Mouse (Mus musculus): ENCODE data around the gene A630001G21Rik. TPM values are rescaled to one million over a fixed set of nuclear protein-coding genes. Genes with fewer than 3 reads are reported as not detected.

Gene A630001G21Rik
- polyA plus RNA-seq (2015; fragmentation: Nextera tagmentation; extraction: Ambion mirVana), result 0.63 and 1.2 TPM in 2 replicates

DNA sequence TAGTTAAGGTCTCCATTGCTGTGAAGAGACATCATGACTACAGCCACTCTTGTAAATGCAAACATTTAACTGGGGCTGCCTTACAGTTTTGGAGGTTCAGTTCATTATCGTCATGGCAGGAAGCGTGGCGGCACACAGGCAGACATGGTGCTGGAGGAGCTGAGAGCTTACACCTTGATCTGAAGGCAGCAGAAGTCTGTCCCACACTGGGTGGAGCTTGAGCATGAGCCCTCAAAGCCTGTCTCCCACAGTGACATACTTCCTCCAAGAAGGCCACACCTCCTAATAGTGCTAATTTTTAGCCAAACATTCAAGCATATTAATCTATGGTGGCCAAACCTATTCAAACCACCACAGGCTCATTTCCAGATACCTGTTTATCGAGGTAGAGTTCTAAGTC lies at the start of gene A630001G21Rik:
Gene A630001G21Rik (minus strand): TSS at position 208 of the 400 bp plus-strand sequence.

DNA sequence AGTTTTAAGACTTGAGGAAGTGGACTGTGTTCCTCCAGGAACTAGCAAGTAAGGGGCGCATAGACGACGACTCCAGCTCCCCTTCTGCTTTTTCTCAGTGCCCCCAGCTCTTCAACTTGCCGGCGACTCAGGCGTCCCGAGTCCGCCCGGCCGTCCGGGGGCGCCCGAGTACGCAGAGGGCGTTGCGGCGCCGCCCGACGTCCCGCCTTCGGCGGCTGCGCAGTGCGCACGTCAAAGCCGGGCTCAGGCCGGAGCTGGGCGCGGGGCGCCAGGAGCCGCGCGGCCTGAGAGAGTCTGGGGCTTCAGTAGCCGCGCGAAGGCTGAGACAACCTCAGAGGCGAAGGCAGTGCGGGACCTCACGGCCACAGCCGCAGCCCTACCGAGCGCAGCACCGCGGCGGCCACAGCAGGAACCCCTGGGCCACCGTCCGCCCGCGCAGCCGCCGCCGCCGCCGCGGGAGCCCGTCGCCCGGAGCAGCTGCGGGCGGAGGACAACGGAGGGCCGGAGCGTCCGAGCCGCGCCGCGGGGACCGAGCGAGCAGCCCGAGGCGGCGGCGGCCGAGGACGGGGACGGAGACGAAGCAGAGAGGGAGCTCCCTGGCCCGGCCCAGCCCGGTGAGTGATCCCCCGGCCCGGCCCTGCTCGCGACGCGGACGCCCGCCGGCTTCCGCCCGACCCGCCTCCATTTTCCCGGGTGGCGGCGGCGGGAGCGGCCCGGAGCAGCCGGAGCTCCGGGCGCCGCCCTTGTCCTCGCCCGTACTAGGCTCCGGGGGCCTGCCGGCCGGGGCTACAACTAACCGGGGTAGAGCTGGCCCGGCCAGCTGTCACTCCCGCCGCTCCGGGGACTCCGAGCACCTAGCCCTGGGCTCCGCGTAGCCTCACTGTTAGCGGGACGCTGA lies 15.0 kb upstream of the A630001G21Rik start, which contains the start of gene Cab39:
Gene Cab39 (plus strand): TSS at position 234 of the 898 bp plus-strand sequence.

Small RNAs within 50 kb of the gene (microRNA-seq; reads per million reads assigned to microRNA genes)
- gene Gm25472 (ENCODE audit: borderline replicate concordance, insufficient number of aligned reads), result not detected
- not detected for gene Mir8096 (ENCODE audit: borderline replicate concordance, insufficient number of aligned reads)

Other genes with a start within 250 kb of the A630001G21Rik start
- not detected in 2 replicates for gene G530012D18Rik, start 203.0 kb downstream of the A630001G21Rik start, polyA plus RNA-seq (2015; fragmentation: Nextera tagmentation; extraction: Ambion mirVana)
- gene Sp110, start 179.8 kb downstream of the A630001G21Rik start, polyA plus RNA-seq (2015; fragmentation: Nextera tagmentation; extraction: Ambion mirVana), result 2.5 and 5.1 TPM in 2 replicates
- 3.5 and 5.3 TPM in 2 replicates for gene Sp140, start 178.3 kb downstream of the A630001G21Rik start, polyA plus RNA-seq (2015; fragmentation: Nextera tagmentation; extraction: Ambion mirVana)
- 13.1 and 16.8 TPM in 2 replicates for gene Sp100, start 128.7 kb downstream of the A630001G21Rik start, polyA plus RNA-seq (2015; fragmentation: Nextera tagmentation; extraction: Ambion mirVana)
- 28.0 and 30.9 TPM in 2 replicates for gene Cab39, start 14.8 kb upstream of the A630001G21Rik start, polyA plus RNA-seq (2015; fragmentation: Nextera tagmentation; extraction: Ambion mirVana)
- 559 and 779 TPM in 2 replicates for gene Itm2c, start 115.6 kb upstream of the A630001G21Rik start, polyA plus RNA-seq (2015; fragmentation: Nextera tagmentation; extraction: Ambion mirVana)
- gene 4933407L21Rik, start 149.8 kb upstream of the A630001G21Rik start, polyA plus RNA-seq (2015; fragmentation: Nextera tagmentation; extraction: Ambion mirVana), result 0.25 and 0.95 TPM in 2 replicates
- 0.27 and 0.88 TPM in 2 replicates for gene Gpr55, start 182.4 kb upstream of the A630001G21Rik start, polyA plus RNA-seq (2015; fragmentation: Nextera tagmentation; extraction: Ambion mirVana)
- gene Spata3, start 238.2 kb upstream of the A630001G21Rik start, polyA plus RNA-seq (2015; fragmentation: Nextera tagmentation; extraction: Ambion mirVana), result not detected in 2 replicates

Measured in adrenal gland, postnatal 0 days (tissue).